Mouse (Mus musculus) intestine, postnatal 0 days (tissue): Measurements from ENCODE around the gene Kdm8. TPM values are rescaled to one million over a fixed set of nuclear protein-coding genes. Genes with fewer than 3 reads are reported as not detected.

Experiments
- ATAC-seq: fragments of 200-750 bp; cut with Nextera tagmentation; 2 replicates; pipeline ENCODE4 v1.8.0; 2017; ENCODE audit warnings: mild to moderate bottlenecking, moderate TSS enrichment, moderate library complexity
- H3K27ac ChIP-seq: fragments of 300-500 bp; sonication (generic); 2 replicates; pipeline ENCODE4 v1.5.1; 2014; ENCODE audit warnings: mild to moderate bottlenecking, low read depth, low read length, moderate library complexity
- H3K27me3 ChIP-seq: fragments of 300-500 bp; sonication (generic); replicated peaks from 2 replicates; pipeline ENCODE4 v1.6.1; 2014; ENCODE audit warnings: low read length, mixed read lengths; ENCODE audit not compliant: control insufficient read depth, insufficient read depth
- H3K36me3 ChIP-seq: fragments of 300-500 bp; sonication (generic); 2 replicates; pipeline ENCODE4 v1.6.1; 2014; ENCODE audit warnings: mild to moderate bottlenecking, moderate library complexity; ENCODE audit not compliant: control insufficient read depth, insufficient read depth
- H3K4me1 ChIP-seq: fragments of 300-500 bp; sonication (generic); replicated peaks from 2 replicates; pipeline ENCODE4 v1.6.1; 2014; ENCODE audit warnings: antibody characterized with exemption, low read length, mixed read lengths; ENCODE audit not compliant: control insufficient read depth, insufficient read depth
- H3K4me2 ChIP-seq: fragments of 300-500 bp; sonication (generic); replicated peaks from 2 replicates; pipeline ENCODE4 v1.6.1; 2014; ENCODE audit warnings: low read depth, mild to moderate bottlenecking, moderate library complexity
- H3K4me3 ChIP-seq: fragments of 300-500 bp; sonication (generic); 2 replicates; pipeline ENCODE4 v1.5.1; 2014; ENCODE audit warnings: low read depth, low read length
- H3K9ac ChIP-seq: fragments of 300-500 bp; sonication (generic); 2 replicates; pipeline ENCODE4 v1.6.1; 2014; ENCODE audit warnings: mild to moderate bottlenecking, low read depth, low read length
- H3K9me3 ChIP-seq: fragments of 300-500 bp; sonication (generic); 2 replicates; pipeline ENCODE4 v1.6.1; 2016; ENCODE audit warnings: mixed run types; ENCODE audit not compliant: control insufficient read depth
- CTCF ChIP-seq: sonication (generic); IDR thresholded peaks from 2 replicates; pipeline ENCODE4 v1.5.1; 2016; ENCODE audit warnings: low read depth, mild to moderate bottlenecking, control low read depth, antibody characterized with exemption, moderate library complexity
- WGBS: fragments of 180-500 bp; shearing (Covaris S2); extraction: QIAGEN DNeasy Blood & Tissue Kit; methylation state at CpG from one replicate; pipeline ENCODE4 v1.1.7; 2014; 5-methylcytosine and 5-hydroxymethylcytosine counted together
- polyA plus RNA-seq: library from polyadenylated mRNA; unstranded; fragments of >200 nt; fragmentation: Nextera tagmentation; extraction: Ambion mirVana; gene quantifications from 2 replicates; pipeline ENCODE4 v1.2.1, GENCODE M21; 2015

Kdm8 gene
- polyA plus RNA-seq = 3.3 and 3.5 TPM in 2 replicates

DNA sequence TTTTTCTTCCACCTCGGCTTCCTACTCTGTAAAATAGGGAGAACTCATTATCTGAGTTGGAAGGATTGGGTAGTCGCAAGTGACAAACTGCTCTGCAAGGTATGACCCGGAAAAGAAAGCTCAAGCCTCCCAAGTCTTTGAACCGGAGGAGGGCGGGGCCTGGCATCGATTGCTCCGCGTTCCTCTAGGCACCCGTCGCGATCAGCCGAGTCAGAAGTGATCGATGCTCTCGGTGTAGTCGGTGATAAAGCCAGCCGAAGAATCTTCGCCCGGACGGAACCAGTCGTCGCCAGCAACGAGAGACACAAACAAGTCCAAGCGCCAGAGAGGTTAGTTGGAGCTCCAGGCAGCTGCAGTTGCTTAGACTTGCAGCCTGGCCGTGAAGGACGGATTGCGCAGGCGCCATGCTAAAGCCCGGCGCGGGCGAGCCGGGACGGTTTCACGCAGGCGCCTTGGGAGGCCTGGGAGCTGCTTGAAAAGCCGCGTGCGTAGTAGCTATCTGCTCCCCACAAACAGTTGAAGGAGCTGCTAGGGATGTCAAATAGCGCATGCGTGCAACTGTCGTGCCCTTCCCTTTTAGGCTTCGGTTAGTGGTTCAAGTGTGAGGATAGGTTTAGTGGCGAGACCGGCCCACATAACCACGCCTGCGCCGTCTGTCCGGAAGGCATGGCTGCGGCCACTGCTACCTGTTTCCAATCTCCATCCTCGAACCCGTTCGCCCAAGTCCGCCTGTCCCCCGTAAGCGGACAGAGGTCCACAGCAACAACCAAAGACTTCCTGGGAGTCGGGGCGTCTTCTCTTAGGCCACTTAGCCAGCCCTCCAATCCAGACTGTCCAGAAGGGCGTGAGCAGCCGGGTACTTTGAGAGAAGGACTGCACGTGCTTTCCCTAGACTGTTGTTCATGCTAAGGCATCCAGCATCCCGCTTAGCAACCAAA, at the start of gene Kdm8:
Gene Kdm8 (plus strand): TSS at position 213 of the 938 bp plus-strand sequence.
- Histone ChIP-seq H3K27ac (peak within 1 kb of the TSS; percentile 95), H3K4me3 (peak within 1 kb of the TSS; percentile 62), H3K9me3 (no peaks in the 10 kb centered on the region), H3K4me1 (peaks cover 5% of the 10 kb centered on the region; the same call in 1 of the 2 replicates), H3K9ac (peak within 1 kb of the TSS; percentile 73), H3K27me3 (no peaks in the 10 kb centered on the region), H3K36me3 (no peaks in the 10 kb centered on the region), H3K4me2 (peak within 1 kb of the TSS; percentile 77)
- ATAC-seq = peak; percentile 97
- WGBS = 1% methylated on average over 61 of the region's 61 CpGs
- peak; percentile 2; the same call in 1 of the 2 replicates for TF ChIP-seq CTCF

DNA sequence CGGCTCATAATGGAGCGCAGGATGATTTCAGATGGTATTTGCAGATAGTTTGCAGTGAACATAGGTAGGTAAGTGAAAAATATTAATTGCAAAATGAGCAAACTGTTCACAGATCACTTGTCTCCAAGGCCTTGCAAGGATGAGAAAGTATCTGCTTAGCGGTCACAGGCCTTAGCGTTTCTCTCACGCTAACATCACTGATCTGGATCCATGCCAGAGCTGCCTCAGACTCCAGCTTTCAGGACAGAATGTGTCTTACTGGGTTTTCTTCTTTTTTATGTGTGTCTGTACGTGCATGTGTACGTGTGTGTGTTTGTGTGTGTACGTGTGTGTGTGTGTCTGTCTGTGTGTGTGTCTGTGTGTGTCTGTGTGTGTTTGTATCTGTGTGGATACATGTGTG, 46.4 kb upstream of the Kdm8 start:
- Histone ChIP-seq H3K4me3 (no peak overlapping the region), H3K27ac (no peak overlapping the region), H3K9ac (no peak overlapping the region), H3K4me1 (no peaks in the 10 kb centered on the region), H3K4me2 (no peak overlapping the region), H3K36me3 (no peaks in the 10 kb centered on the region), H3K9me3 (no peaks in the 10 kb centered on the region), H3K27me3 (no peaks in the 10 kb centered on the region)
- TF ChIP-seq CTCF = no peak
- WGBS = 83% methylated on average over 8 of the region's 8 CpGs
- no peak for ATAC-seq

DNA sequence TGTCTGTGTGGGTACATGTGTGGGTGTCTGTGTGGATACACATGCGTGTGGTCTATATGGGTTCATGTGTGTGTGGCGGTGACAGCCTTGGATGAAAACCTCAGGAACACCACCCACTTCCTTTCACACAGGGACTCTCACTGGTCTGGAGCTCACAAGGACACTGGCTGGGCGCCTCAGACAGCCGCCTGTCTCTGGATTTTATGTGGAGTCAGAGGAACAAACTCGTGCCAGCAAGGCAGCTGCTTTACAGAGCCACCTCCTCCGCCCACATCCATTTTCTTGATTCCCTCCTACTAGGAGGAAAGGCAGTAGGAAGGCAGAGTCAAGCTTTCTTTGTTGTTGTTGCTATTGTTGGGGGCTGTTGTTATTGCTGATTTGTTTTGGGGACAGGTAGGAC, 45.8 kb upstream of the Kdm8 start:
- TF ChIP-seq CTCF = no peak
- WGBS = 58% methylated on average over 6 of the region's 6 CpGs

DNA sequence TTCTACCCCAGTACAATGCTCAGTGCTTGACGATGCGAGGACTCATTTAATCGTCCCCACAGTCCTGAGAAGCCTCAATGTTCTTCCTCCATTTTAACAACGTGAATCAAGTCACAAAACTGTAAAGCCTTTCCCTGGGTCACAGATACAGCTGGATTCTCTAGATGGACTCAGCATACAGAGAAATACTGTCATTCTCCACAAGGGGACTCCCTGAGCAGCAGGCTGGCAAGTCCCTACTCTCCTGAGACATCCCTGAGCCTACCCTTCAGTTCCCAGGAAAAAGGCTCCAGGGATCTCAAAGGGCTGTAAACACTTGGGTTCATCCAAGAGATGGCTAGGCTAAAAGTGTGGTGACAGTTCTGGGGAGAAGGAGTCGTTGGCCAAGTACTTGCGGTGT, 37.3 kb upstream of the Kdm8 start:
- H3K27me3 ChIP-seq = no peaks in the 10 kb centered on the region
- WGBS = 64% methylated on average over 6 of the region's 6 CpGs
- no peak overlapping the region for H3K4me3 ChIP-seq
- peak; percentile 60 for TF ChIP-seq CTCF
- H3K4me2 ChIP-seq = no peak overlapping the region
- H3K9ac ChIP-seq = no peak overlapping the region
- H3K9me3 ChIP-seq = no peaks in the 10 kb centered on the region
- no peak overlapping the region for H3K27ac ChIP-seq
- H3K36me3 ChIP-seq = no peaks in the 10 kb centered on the region
- no peak for ATAC-seq
- no peaks in the 10 kb centered on the region for H3K4me1 ChIP-seq

More for the DNA sequence above, 45.8 kb upstream of the Kdm8 start:
- Histone ChIP-seq H3K9ac (no peak overlapping the region), H3K36me3 (no peaks in the 10 kb centered on the region), H3K27ac (no peak overlapping the region), H3K4me1 (no peaks in the 10 kb centered on the region), H3K9me3 (no peaks in the 10 kb centered on the region), H3K4me3 (no peak overlapping the region), H3K27me3 (no peaks in the 10 kb centered on the region), H3K4me2 (no peak overlapping the region)
- ATAC-seq = no peak

DNA sequence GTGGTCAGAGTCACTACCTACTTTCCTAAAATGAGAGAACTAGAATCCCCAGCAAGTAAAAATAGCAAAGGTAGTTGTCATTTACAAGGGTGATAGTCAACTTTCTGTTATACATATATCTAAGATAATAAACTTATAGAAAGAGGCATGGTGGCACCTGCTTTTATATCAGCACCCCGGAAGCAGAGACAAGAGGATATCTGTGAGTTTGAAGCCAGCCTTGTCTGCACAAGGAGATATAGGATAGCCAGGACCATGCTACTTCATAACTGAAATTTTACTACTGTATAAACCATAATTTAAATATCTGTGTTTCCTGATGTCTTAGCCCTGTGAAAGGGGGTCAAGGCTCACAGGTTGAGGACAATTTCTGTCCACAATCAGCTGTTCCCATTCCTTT, 29.4 kb upstream of the Kdm8 start:
- 98% methylated on average over 1 of the region's 1 CpGs for WGBS
- no peak for TF ChIP-seq CTCF
- H3K36me3 ChIP-seq = no peaks in the 10 kb centered on the region
- ATAC-seq = no peak
- no peak overlapping the region for H3K27ac ChIP-seq
- H3K4me1 ChIP-seq = no peaks in the 10 kb centered on the region
- no peak overlapping the region for H3K4me3 ChIP-seq
- no peak overlapping the region for H3K4me2 ChIP-seq
- H3K9me3 ChIP-seq = no peaks in the 10 kb centered on the region
- H3K27me3 ChIP-seq = no peaks in the 10 kb centered on the region
- no peak overlapping the region for H3K9ac ChIP-seq

DNA sequence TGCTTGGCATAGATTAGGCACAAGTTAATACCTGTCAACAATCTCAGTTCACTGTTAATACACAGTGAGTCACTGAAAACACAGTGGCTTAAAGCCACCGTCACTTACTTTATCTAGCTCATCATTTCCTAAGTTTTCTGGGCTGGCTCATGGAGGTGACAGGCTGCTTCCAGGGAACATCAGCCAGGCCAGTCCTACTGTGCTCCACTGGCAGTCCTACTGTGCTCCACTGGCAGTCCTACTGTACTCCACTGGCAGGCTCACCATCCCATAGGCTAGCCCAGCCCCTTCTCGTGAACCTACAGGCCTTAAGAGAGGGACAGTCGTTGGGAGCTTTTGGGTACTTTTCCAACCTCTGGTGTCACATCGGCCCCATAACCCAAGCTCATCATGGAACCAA, 28.7 kb upstream of the Kdm8 start:
- Histone ChIP-seq H3K27me3 (no peaks in the 10 kb centered on the region), H3K9me3 (no peaks in the 10 kb centered on the region), H3K4me2 (no peak overlapping the region), H3K36me3 (no peaks in the 10 kb centered on the region), H3K4me3 (no peak overlapping the region), H3K9ac (no peak overlapping the region), H3K27ac (no peak overlapping the region), H3K4me1 (no peaks in the 10 kb centered on the region)
- ATAC-seq = no peak
- no peak for TF ChIP-seq CTCF
- WGBS = 78% methylated on average over 4 of the region's 4 CpGs
